Mouse (Mus musculus): ENCODE data around the gene Gpld1. TPM values are rescaled to one million over a fixed set of nuclear protein-coding genes. Genes with fewer than 3 reads are reported as not detected.

Gene Gpld1
- polyA plus RNA-seq, 1 experiment from 2014 or later, result 2.6 TPM

DNA sequence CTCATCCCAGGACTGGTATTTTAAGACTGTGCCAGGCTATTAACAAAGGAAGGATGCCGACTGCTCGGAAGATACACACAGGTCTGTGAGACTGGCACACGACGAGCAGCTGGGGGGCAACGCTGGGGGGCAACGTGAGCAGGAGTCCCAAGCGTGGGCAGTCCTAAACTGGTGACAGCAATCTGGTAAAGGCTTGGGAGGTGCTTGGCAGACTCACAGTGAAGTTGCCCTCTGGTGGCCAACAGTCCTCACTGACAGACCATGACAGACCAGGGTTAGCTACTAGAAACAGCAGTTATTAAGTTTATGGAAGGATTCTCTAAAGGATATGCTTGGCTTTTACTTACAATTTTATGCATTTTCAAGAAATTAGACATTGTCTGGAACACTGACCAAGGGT lies 45.4 kb downstream of the Gpld1 start:
- H3K9ac ChIP-seq (ENCODE audit: low read depth, low read length), result no peak overlapping the region
- 35% methylated on average over 7 of the region's 7 CpGs for WGBS
- no peak overlapping the region for H3K4me2 ChIP-seq (ENCODE audit: low read length)
- H3K36me3 ChIP-seq (ENCODE audit: control insufficient read depth, insufficient read depth, low read length), result peaks cover 4% of the 10 kb centered on the region; the same call in 1 of the 2 replicates
- H3K4me1 ChIP-seq (ENCODE audit: control insufficient read depth, insufficient read depth, low read depth, low read length), result no peaks in the 10 kb centered on the region
- peak; percentile 83 for ATAC-seq
- H3K9me3 ChIP-seq (ENCODE audit: control insufficient read depth, low read length), result no peaks in the 10 kb centered on the region
- no peak overlapping the region for H3K27ac ChIP-seq (ENCODE audit: low read depth, low read length)
- no peaks in the 10 kb centered on the region for H3K27me3 ChIP-seq (replicated peaks; ENCODE audit: control insufficient read depth, insufficient read depth, low read length)
- H3K4me3 ChIP-seq (ENCODE audit: low read length), result no peak overlapping the region

- no peak overlapping the region for H3K27ac ChIP-seq (ENCODE audit: low read depth, low read length)
- no peak overlapping the region for H3K4me3 ChIP-seq (ENCODE audit: low read length)
- ATAC-seq, result no peak
- no peak overlapping the region for H3K9ac ChIP-seq (ENCODE audit: low read depth, low read length)
- H3K9me3 ChIP-seq (ENCODE audit: control insufficient read depth, low read length), result no peaks in the 10 kb centered on the region
- no peak overlapping the region for H3K4me2 ChIP-seq (ENCODE audit: low read length)
- H3K36me3 ChIP-seq (ENCODE audit: control insufficient read depth, insufficient read depth, low read length), result peaks cover 5% of the 10 kb centered on the region
- no peaks in the 10 kb centered on the region for H3K27me3 ChIP-seq (replicated peaks; ENCODE audit: control insufficient read depth, insufficient read depth, low read length)
- no peaks in the 10 kb centered on the region for H3K4me1 ChIP-seq (ENCODE audit: control insufficient read depth, insufficient read depth, low read depth, low read length)
- WGBS, result 75% methylated on average over 6 of the region's 6 CpGs
These were observed 46.1 kb downstream of the Gpld1 start for GRCm38 (mm10) chr13:24989006-24989405.

- peaks cover 38% of the 10 kb centered on the region for H3K36me3 ChIP-seq (ENCODE audit: control insufficient read depth, insufficient read depth, low read length)
- no peak overlapping the region for H3K9ac ChIP-seq (ENCODE audit: low read depth, low read length)
- H3K4me2 ChIP-seq (ENCODE audit: low read length), result no peak overlapping the region
- WGBS, result 46% methylated on average over 2 of the region's 2 CpGs
- no peaks in the 10 kb centered on the region for H3K4me1 ChIP-seq (ENCODE audit: control insufficient read depth, insufficient read depth, low read depth, low read length)
- ATAC-seq, result peak; percentile 57; the same call in 1 of the 2 replicates
- H3K27me3 ChIP-seq (replicated peaks; ENCODE audit: control insufficient read depth, insufficient read depth, low read length), result no peaks in the 10 kb centered on the region
- H3K9me3 ChIP-seq (ENCODE audit: control insufficient read depth, low read length), result no peaks in the 10 kb centered on the region
- H3K4me3 ChIP-seq (ENCODE audit: low read length), result no peak overlapping the region
- H3K27ac ChIP-seq (ENCODE audit: low read depth, low read length), result no peak overlapping the region
These were observed 50.2 kb downstream of the Gpld1 start for GRCm38 (mm10) chr13:24993160-24993559.

GRCm38 (mm10) chr13:24999538-24999937 lies 56.6 kb downstream of the Gpld1 start:
- peaks cover 56% of the 10 kb centered on the region for H3K36me3 ChIP-seq (ENCODE audit: control insufficient read depth, insufficient read depth, low read length)
- no peaks in the 10 kb centered on the region for H3K4me1 ChIP-seq (ENCODE audit: control insufficient read depth, insufficient read depth, low read depth, low read length)
- H3K27me3 ChIP-seq (replicated peaks; ENCODE audit: control insufficient read depth, insufficient read depth, low read length), result no peaks in the 10 kb centered on the region
- H3K9ac ChIP-seq (ENCODE audit: low read depth, low read length), result no peak overlapping the region
- H3K27ac ChIP-seq (ENCODE audit: low read depth, low read length), result no peak overlapping the region
- no peak overlapping the region for H3K4me3 ChIP-seq (ENCODE audit: low read length)
- H3K4me2 ChIP-seq (ENCODE audit: low read length), result no peak overlapping the region
- H3K9me3 ChIP-seq (ENCODE audit: control insufficient read depth, low read length), result no peaks in the 10 kb centered on the region
- WGBS, result 94% methylated on average over 2 of the region's 2 CpGs
- ATAC-seq, result no peak

DNA sequence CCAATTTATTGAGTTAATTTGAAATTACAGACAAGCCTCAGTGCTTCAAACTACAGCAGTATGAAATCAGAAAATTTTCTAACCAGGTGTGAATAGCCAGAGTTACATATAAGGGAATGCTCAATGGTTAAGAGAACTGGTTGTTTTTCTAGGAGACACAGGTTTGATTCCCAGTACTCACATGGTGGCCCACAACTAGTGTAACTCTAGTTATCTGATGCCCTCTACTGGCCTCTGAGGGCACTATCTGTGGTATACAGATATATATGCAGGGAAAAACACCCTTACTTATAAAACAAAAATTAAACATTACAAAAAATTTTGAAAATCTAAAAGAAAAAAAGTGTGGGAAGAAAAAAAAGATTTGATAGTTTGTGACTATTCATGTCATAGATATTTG lies 60.0 kb downstream of the Gpld1 start:
- Histone ChIP-seq H3K4me3 (ENCODE audit: low read length) (no peak overlapping the region), H3K4me2 (ENCODE audit: low read length) (no peak overlapping the region), H3K27ac (ENCODE audit: low read depth, low read length) (no peak overlapping the region), H3K36me3 (ENCODE audit: control insufficient read depth, insufficient read depth, low read length) (peaks cover 32% of the 10 kb centered on the region), H3K27me3 (replicated peaks; ENCODE audit: control insufficient read depth, insufficient read depth, low read length) (no peaks in the 10 kb centered on the region), H3K9ac (ENCODE audit: low read depth, low read length) (no peak overlapping the region), H3K9me3 (ENCODE audit: control insufficient read depth, low read length) (no peaks in the 10 kb centered on the region), H3K4me1 (ENCODE audit: control insufficient read depth, insufficient read depth, low read depth, low read length) (no peaks in the 10 kb centered on the region)
- ATAC-seq, result no peak

GRCm38 (mm10) chr13:25007115-25007514 lies 64.2 kb downstream of the Gpld1 start:
- 95% methylated on average over 4 of the region's 8 CpGs for whole genome bisulfite sequencing
- Histone ChIP-seq H3K4me3 (ENCODE audit: low read length) (no peak overlapping the region), H3K9ac (ENCODE audit: low read depth, low read length) (no peak overlapping the region), H3K27me3 (replicated peaks; ENCODE audit: control insufficient read depth, insufficient read depth, low read length) (no peaks in the 10 kb centered on the region), H3K9me3 (ENCODE audit: control insufficient read depth, low read length) (no peaks in the 10 kb centered on the region), H3K4me1 (ENCODE audit: control insufficient read depth, insufficient read depth, low read depth, low read length) (no peaks in the 10 kb centered on the region), H3K4me2 (ENCODE audit: low read length) (no peak overlapping the region), H3K36me3 (ENCODE audit: control insufficient read depth, insufficient read depth, low read length) (peaks cover 11% of the 10 kb centered on the region), H3K27ac (ENCODE audit: low read depth, low read length) (no peak overlapping the region)
- peak; percentile 65 for ATAC-seq

DNA sequence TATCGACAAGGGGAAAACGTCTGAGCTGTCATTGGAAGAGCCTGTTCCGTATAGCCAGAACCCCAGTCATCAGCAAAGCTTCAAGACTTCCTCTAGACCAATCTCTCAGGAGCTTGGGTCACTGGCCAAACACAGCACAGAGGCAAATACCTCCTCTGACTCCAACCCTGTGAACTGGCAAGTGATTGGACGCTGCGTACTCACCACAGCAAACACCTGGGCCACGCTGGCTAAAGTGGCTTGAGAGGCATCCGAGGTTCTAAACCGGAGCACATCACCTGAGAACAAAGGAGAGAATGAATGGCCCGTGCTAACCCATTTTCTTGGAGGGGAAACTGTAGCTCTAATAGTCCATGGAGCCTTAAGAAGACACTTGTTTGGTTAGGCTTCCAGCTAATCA lies 75.4 kb downstream of the Gpld1 start:
- Histone ChIP-seq H3K9me3 (ENCODE audit: control insufficient read depth, low read length) (no peaks in the 10 kb centered on the region), H3K36me3 (ENCODE audit: control insufficient read depth, insufficient read depth, low read length) (no peaks in the 10 kb centered on the region; the same call in 1 of the 2 replicates), H3K4me3 (ENCODE audit: low read length) (no peak overlapping the region), H3K9ac (ENCODE audit: low read depth, low read length) (no peak overlapping the region), H3K27me3 (replicated peaks; ENCODE audit: control insufficient read depth, insufficient read depth, low read length) (no peaks in the 10 kb centered on the region), H3K27ac (ENCODE audit: low read depth, low read length) (no peak overlapping the region), H3K4me1 (ENCODE audit: control insufficient read depth, insufficient read depth, low read depth, low read length) (peaks cover 13% of the 10 kb centered on the region), H3K4me2 (ENCODE audit: low read length) (peak overlapping the region; percentile 55; the same call in 1 of the 2 replicates)
- ATAC-seq, result no peak
- WGBS, result 91% methylated on average over 9 of the region's 9 CpGs

DNA sequence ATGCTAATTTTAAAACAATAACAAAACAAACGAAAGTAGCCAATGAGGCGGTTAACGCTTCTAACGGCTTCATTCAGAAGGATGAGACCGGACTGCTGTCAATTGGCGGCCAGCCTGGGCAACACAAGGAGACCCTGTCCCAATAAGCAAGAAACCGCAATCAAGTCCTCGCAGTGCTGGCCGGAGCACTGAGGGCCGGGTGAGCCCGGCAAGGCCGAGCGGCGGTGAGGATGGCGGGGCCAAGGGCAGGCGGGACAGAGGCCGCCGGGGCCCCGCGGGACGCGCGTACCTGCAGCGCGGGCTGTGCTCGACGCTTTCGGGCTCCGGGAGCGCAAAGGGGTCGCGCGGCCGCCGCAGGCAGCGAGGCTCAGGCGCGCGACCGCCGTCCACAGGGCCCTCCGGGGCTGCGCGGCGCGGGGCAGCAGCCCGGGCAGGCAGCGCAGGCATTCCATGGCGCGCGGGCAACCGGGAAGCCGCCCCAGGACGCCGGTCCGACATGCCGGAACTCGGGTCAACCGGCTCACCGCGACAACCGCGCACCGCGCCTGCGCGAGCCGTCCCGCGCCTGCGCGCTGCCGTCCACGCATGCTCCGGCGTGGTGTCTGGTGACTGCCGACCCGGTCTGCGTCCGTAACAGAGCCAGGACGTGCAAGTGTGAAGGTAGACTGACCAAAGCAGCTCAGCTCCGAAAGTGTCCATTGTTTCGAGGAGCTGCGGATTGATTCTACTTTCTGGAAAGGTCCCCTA lies 77.0 kb downstream of the Gpld1 start, which contains the start of gene Mrs2:
Mrs2 (minus strand) TSS at position 587 of the 747 bp plus-strand sequence.
- WGBS, result under 1% methylated on average over 72 of the region's 84 CpGs
- H3K27ac ChIP-seq (ENCODE audit: low read depth, low read length), result peak within 1 kb of the TSS; percentile 88
- no peaks in the 10 kb centered on the region for H3K27me3 ChIP-seq (replicated peaks; ENCODE audit: control insufficient read depth, insufficient read depth, low read length)
- peaks cover 13% of the 10 kb centered on the region for H3K4me1 ChIP-seq (ENCODE audit: control insufficient read depth, insufficient read depth, low read depth, low read length)
- no peaks in the 10 kb centered on the region; the same call in 1 of the 2 replicates for H3K36me3 ChIP-seq (ENCODE audit: control insufficient read depth, insufficient read depth, low read length)
- peak within 1 kb of the TSS; percentile 93 for H3K9ac ChIP-seq (ENCODE audit: low read depth, low read length)
- ATAC-seq, result peak; percentile 97
- peak within 1 kb of the TSS; percentile 94 for H3K4me3 ChIP-seq (ENCODE audit: low read length)
- H3K9me3 ChIP-seq (ENCODE audit: control insufficient read depth, low read length), result no peaks in the 10 kb centered on the region
- peak within 1 kb of the TSS; percentile 55 for H3K4me2 ChIP-seq (ENCODE audit: low read length)

GRCm38 (mm10) chr13:25020540-25020892 lies 77.6 kb downstream of the Gpld1 start:
- 45% methylated on average over 4 of the region's 4 CpGs for WGBS
- peak; percentile 46 for ATAC-seq
- H3K4me1 ChIP-seq (ENCODE audit: control insufficient read depth, insufficient read depth, low read depth, low read length), result peaks cover 13% of the 10 kb centered on the region

More at GRCm38 (mm10) chr13:25020540-25020892, 77.6 kb downstream of the Gpld1 start:
- Histone ChIP-seq H3K4me2 (ENCODE audit: low read length) (peak overlapping the region; percentile 55), H3K9me3 (ENCODE audit: control insufficient read depth, low read length) (no peaks in the 10 kb centered on the region), H3K27me3 (replicated peaks; ENCODE audit: control insufficient read depth, insufficient read depth, low read length) (no peaks in the 10 kb centered on the region), H3K9ac (ENCODE audit: low read depth, low read length) (peak overlapping the region; percentile 93), H3K27ac (ENCODE audit: low read depth, low read length) (peak overlapping the region; percentile 88), H3K36me3 (ENCODE audit: control insufficient read depth, insufficient read depth, low read length) (no peaks in the 10 kb centered on the region; the same call in 1 of the 2 replicates), H3K4me3 (ENCODE audit: low read length) (peak overlapping the region; percentile 94)

Measured in hindbrain, embryonic 16.5 days (tissue).